Mouse (Mus musculus): ENCODE measurements at regions not wholly inside any gene's neighbourhood (a gene's known extent, or its start where the extent isn't known, plus 50 kb on each side); places are given as distances from the start of the nearest gene placed in this dataset.
A peak's percentile ranks its signal among the peaks of the same experiment; 100 is the strongest.

DNA sequence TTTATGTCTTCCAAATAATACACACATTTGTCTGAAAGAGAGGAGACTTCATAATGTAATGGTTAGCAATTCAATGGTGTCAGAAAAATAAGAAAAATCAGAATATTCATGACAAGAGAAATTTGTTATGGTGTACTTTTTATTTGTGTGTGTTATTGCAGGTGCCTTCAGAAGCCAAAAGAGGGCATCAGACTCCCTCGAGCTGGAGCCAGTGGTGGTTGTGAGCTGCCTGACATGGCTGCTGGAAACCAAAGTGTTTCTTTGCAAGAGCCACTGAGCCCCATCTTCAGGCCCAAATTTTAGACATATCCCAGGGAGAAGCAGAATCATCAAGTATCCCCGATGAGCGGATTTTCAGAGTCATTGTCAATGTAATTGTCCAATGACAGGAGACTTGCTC is 81.9 kb downstream of the Tm2d3 start:
- DNase-seq (ENCODE audit: low spot score in 2 of 2), result no peak

GRCm38 (mm10) chr7:65773948-65774347 is 83.0 kb downstream of the Tm2d3 start:
- DNase-seq (ENCODE audit: low spot score in 2 of 2), result no peak

GRCm38 (mm10) chr7:65774388-65775015 is 83.5 kb downstream of the Tm2d3 start:
- no peak for DNase-seq (ENCODE audit: low spot score in 2 of 2)

- no peak for DNase-seq (ENCODE audit: low spot score in 2 of 2)
Observed at GRCm38 (mm10) chr7:65775016-65775415, 84.0 kb downstream of the Tm2d3 start.

DNA sequence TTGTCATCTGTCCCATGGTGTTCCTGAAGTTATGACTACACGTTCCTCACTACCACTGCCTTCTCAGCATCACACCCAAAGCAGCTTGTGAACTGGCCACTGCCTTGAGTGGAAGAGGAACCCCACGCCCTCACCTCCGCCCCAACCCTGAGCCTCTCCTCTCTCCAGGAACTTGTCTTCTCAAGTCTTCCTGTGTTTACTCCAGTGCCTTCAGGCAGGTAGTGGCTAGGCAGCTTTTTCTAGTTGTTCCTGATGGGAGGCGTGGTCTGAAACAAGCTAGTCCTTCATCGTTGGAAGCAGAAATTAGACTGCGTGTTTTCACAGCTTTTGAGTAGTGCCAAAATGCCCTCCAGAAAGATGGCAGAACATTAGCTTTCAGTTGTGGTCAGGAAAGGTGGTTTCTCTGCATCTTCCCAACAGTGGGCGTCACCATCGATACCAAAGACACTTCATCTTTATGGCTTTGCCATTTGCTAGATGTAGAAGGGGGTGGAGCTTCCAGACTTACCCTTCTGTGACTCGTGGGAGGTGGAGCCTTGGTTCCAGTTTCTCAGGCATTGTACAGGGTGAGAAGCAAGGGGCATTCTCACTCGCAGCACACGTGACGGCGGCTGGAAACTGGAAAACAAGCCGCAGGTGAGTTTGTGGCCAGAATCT is 81.7 kb upstream of the Pcsk6 start:
- DNase-seq (ENCODE audit: low spot score in 2 of 2), result no peak

DNA sequence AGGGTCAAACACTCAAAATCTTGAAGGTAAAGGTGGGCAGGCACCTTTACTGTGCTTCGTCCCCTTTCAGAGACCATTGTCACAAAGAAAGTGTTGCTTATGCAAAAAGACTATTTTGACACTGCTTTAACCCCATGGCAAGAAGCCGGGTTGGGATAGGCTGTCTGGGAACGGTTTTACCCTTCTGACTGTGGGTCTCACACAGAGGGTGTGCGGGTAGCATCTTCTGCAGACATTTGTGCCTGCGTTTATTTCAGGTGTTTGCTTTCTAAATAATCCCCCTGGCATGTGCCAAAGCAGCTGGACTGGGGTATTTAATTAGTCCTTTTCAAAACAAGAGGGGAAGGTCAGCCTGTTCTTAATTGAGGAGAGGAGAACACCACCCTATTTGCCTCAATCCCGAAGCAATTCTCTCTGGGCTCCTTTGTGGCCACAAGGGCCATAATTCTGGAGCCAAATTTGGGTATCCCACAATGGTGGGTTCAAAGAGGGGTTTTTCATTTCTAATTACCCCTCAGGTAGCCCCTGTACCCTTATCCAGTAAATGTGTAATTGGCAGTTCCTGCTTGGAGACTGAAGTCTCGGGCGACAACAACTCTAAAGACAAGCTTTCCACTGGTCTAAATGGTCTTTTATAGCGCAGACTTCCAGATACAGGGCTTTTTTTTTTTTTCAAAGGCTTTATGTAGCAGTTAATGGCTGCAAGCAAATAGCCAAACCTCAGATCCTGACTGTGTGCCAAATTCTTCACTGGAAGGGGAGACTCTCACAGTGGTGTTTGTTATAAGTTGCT is 80.8 kb upstream of the Pcsk6 start:
- DNase-seq (ENCODE audit: low spot score in 2 of 2), result no peak

- DNase-seq (ENCODE audit: low spot score in 2 of 2), result no peak
Observed at GRCm38 (mm10) chr7:65782024-65782423, 79.5 kb upstream of the Pcsk6 start.

DNA sequence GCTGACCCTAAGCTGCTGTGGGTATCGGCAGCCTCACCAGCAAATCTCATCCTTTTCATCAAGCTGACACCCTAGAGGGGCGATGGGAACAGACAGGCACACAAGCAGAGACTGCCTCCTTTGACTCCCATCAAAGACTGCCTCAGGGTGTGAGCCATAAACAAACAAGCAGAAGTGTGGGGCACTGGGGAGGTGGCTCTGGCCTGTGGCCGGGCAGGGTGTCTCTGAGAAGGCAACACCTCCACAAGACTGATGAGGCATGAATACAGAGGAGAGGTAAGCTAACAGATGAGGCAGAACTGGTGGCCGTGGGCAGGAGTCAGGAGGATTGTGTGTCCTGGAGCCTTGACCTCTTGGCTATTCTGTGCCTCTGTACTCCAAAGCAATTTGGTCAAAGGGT is 77.8 kb upstream of the Pcsk6 start:
- no peak for DNase-seq (ENCODE audit: low spot score in 2 of 2)

DNA sequence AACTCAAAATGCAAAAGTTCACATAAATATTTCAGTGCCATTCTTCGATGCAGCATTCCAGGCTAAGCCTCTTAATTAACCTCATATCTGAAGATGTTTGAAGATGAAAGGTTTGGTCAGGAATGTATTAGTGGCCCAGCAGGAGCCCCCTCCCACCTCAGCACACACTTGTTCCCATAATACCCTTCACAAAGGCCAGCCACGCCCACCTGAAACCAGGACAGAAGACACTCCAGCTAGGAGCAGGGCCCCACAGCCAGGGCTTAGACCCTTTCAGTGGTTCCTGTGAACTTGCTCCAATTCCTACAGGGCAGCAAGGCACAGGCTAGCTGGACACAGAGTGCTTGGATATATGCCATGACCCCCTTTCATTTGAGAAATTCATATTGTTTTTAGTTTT is 74.6 kb upstream of the Pcsk6 start:
- no peak for DNase-seq (ENCODE audit: low spot score in 2 of 2)

DNA sequence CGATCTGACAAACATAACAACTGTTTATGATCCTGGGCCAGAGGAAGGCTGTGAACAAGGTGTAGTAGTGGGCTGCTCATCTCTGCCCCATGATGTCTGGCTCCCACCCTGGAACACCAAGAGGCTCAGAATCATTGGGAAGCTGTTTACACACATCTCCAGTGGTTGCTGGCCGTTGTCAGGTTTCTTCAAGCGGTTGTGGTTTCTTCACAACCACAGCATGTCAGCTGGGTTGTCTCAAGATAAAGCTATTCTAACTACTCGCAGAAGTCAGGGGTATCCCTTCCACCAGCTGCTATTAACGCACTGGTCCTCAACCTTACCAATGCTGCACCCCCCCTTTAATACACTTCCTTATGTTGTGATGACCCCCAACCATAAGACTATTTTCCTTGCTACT is 73.7 kb upstream of the Pcsk6 start:
- no peak for DNase-seq (ENCODE audit: low spot score in 2 of 2)

DNA sequence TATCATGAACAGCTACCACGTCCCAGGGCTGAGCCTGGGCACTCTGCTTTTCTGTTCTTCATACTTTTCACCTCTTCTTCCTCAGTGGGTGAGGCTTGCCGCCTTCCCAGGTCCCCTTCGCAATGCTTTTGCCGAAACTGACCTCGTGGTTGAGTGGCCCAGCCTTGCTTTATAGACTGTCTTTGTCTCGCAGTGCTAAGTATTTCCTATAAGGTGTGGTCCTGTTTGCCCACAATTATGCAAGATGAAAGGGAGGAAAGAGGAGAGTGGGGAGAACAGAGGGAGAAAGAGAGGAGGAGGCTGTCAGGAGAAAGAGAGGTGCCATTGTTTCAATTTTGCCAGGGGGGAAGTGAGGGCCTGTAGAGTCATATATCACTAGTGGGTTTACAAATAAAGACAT is 71.3 kb upstream of the Pcsk6 start:
- DNase-seq (ENCODE audit: low spot score in 2 of 2), result no peak

GRCm38 (mm10) chr7:65792187-65792823 is 69.2 kb upstream of the Pcsk6 start:
- no peak for DNase-seq (ENCODE audit: low spot score in 2 of 2)

GRCm38 (mm10) chr7:65802306-65802705 is 59.2 kb upstream of the Pcsk6 start:
- no peak for DNase-seq (ENCODE audit: low spot score in 2 of 2)

- DNase-seq (ENCODE audit: low spot score in 2 of 2), result no peak
Observed at GRCm38 (mm10) chr7:65802806-65803205, 58.7 kb upstream of the Pcsk6 start.

GRCm38 (mm10) chr7:65803422-65804303 is 57.9 kb upstream of the Pcsk6 start:
- peak; percentile 38 to 67 for DNase-seq (ENCODE audit: low spot score in 2 of 2)
